Mouse (Mus musculus) C3H10T1/2 (cell line): ENCODE measurements around the gene Gm9573. TPM values are rescaled to one million over a fixed set of nuclear protein-coding genes. Genes with fewer than 3 reads are reported as not detected.

ENCODE experiments used
- polyA plus RNA-seq, 2 experiments: library from polyadenylated mRNA; unstranded; fragments of >200 nt; fragmentation: generic; extraction: Trizol; gene quantifications; one replicate each; pipeline ENCODE4 v1.2.1; 2012; ENCODE audit warnings: missing spikeins in 2 of 2

Gene Gm9573
- not detected for polyA plus RNA-seq

DNA sequence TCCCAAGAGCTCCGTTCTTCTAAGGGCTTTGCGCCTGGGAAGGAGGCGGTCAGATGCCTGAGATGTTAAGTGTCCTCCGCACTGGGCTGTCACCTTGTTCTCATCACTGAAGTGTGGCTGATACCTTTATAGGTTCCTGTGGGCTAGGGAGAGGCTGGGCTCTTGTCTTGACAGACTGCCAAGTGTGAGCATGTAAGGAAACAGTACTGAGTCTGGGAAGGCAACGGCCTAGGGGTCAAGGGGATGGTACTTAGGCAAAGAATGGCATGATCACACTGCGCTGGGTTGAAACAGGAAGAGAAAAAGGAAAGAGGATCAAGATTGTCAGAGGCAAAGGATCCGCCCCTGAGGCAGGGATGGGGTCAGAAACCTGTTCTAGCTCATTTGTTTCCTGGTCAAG lies at the start of gene Gm9573:
Gene Gm9573, minus strand, starts transcription at position 101 of the 400 bp plus-strand sequence.

DNA sequence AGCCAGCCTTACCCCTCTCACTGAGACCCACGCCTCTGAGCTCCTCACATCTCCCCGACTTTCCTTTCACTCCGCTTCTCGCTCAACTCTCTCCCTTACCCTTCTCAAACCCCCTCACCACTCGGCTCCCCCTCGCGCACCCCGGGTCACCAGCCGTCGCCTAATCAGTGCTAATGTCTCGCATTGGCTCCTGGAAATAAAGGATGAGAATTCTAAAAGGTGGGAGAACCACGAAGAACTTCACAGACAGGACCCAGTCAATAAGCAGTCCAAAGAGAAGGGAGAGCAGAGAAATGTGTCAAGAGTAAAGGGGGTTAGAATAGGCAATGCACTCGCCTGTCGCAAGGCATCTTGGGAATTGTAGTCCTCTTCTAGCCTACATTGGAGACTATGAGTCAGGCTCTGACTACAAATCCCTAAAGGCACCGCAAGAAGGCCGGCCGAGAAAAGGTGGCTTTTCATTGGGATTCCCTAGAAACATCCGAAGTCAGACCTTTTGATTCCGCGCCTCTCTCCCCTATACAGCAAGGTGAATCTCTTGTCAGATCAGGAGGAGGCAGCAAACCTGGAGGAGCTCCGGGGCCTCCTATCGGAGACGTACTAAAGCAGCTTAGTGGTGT lies 47.1 kb upstream of the Gm9573 start, which contains the start of gene Gtf2h4:
Gene Gtf2h4, minus strand, starts transcription at position 324 of the 620 bp plus-strand sequence.

DNA sequence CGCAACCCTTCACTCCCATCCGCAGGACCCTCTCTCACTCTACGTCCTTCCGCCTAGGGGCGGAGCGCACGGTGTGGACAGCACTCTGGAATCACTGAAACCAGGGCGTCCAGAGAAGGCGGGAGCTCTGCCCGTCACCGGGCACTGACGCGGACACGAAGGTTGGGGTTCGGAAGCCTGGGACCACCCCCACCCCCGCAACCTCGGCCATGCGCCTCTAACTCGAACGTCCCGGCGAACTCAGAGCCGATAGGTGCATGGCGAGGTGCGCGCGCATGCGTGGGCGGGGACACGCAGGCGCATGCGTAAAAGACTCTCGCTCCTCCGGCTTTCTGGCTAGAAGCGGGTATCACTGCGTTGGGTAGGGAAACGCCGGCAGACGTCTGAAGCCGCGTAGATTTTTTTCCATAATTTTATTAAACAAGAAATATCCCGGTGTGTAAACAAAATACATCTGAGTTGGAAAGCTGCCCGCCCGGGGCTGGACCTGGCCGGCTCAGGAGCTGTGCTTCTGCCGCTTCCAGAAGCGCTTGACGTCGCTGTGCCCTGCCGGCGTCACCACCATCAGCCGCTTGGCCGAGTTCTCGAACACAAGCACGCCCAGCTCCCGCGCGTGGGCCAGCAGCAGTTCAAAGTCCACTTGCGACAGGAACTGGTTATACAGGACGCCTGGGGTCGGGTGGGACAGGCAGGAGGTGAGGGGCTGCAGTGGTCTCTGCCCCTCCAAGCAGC lies 41.1 kb upstream of the Gm9573 start, which contains the start of gene Vars2:
Gene Vars2, minus strand, starts transcription at position 259 of the 732 bp plus-strand sequence.

DNA sequence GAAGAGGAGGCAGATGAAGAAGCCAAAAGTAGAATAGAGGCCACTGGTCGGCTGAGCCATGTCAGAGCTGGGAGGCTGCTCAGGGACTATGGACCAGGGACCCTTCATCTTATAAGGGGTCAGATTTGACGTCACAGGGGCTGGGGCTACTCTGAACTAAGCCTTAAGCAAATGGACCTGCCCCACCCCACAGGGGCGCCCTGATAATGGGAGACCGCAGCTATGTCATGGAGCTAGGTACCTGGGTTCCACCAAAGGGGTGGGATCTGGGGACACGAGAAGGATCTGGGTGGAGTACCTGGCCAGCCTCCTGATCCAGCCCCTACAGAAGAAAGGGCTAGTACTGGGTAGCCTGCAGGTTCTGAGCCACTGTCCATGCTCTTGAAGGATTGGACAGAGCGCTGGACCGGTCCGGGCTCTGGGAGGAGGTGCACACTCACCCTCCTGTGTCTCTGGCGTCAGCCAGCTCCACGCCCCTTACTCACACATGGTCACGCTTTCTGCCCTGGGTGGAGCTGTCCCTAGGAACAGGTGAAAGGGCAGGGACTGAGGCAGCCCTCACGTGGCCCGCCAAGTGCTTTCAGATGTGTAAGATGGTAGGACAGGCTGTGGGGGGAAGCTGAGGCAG lies 17.3 kb upstream of the Gm9573 start, which contains the start of gene Mucl3:
Gene Mucl3, minus strand, starts transcription at position 87 of the 628 bp plus-strand sequence.

DNA sequence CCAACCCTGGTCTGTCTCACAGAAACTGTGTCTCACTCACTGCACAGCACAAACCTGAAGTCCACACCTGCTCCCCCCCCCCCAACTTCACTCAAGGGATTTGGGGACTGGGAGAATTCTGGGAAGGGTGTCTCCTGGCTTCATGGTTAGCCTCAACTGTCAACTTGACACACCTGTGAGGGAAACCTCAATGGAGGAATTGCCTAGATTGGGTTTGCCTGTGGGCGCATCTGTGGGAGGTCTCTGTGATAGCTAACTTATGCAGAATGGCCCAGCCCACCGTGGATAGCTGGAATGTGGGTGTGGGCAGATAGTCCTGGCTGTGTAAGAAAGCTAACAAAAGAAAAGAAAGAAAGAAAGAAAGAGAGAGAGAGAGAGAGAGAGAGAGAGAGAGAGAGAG lies 25.2 kb downstream of the Gm9573 start, which contains the start of gene Sfta2:
Gene Sfta2, plus strand, starts transcription at position 301 of the 400 bp plus-strand sequence.

Other genes starting within 250 kb of the Gm9573 start
- gene H2-Q4, start 247.0 kb downstream of the Gm9573 start, polyA plus RNA-seq, result 10 to 100 TPM in 1 of 2 experiments, under 1 TPM in 1; 0.61 to 14.6 TPM
- gene H2-Q6, start 201.8 kb downstream of the Gm9573 start, polyA plus RNA-seq, result under 1 TPM in 1 of 2 experiments, not detected in 1; 0.05 TPM
- under 1 TPM; 0.05 to 0.31 TPM for gene H2-Q7, start 187.5 kb downstream of the Gm9573 start, polyA plus RNA-seq
- under 1 TPM in 1 of 2 experiments, not detected in 1; 0.01 TPM for gene H2-Q10, start 156.5 kb downstream of the Gm9573 start, polyA plus RNA-seq
- gene Pou5f1, start 120.6 kb downstream of the Gm9573 start, polyA plus RNA-seq, result not detected
- gene Tcf19, start 109.8 kb downstream of the Gm9573 start, polyA plus RNA-seq, result 10 to 100 TPM; 50.1 to 69.1 TPM
- gene Cchcr1, start 109.5 kb downstream of the Gm9573 start, polyA plus RNA-seq, result 10 to 100 TPM; 22.4 to 23.7 TPM
- under 1 TPM; 0.05 to 0.59 TPM for gene Psors1c2, start 93.4 kb downstream of the Gm9573 start, polyA plus RNA-seq
- gene Cdsn, start 74.5 kb downstream of the Gm9573 start, polyA plus RNA-seq, result 10 to 100 TPM in 1 of 2 experiments, 1 to 10 TPM in 1; 4.7 to 32.6 TPM
- not detected for gene 2300002M23Rik, start 59.2 kb downstream of the Gm9573 start, polyA plus RNA-seq
- not detected for gene Sfta2, start 25.1 kb downstream of the Gm9573 start, polyA plus RNA-seq
- gene Mucl3, start 17.1 kb upstream of the Gm9573 start, polyA plus RNA-seq, result under 1 TPM in 1 of 2 experiments, not detected in 1; 0.01 TPM
- gene Vars2, start 41.0 kb upstream of the Gm9573 start, polyA plus RNA-seq, result 10 to 100 TPM; 10.3 to 17.1 TPM
- gene Gtf2h4, start 47.1 kb upstream of the Gm9573 start, polyA plus RNA-seq, result 10 to 100 TPM; 37.3 to 43.3 TPM
- 10 to 100 TPM; 13.6 to 77.1 TPM for gene Ddr1, start 78.0 kb upstream of the Gm9573 start, polyA plus RNA-seq
- gene Ier3, start 195.0 kb upstream of the Gm9573 start, polyA plus RNA-seq, result 10 to 100 TPM; 26.7 to 55.4 TPM
- 10 to 100 TPM; 40.2 to 78.8 TPM for gene Flot1, start 196.6 kb upstream of the Gm9573 start, polyA plus RNA-seq
- gene Tubb5, start 211.7 kb upstream of the Gm9573 start, polyA plus RNA-seq, result 1,000 to 10,000 TPM; 1,640 to 1,875 TPM
- 10 to 100 TPM in 1 of 2 experiments, 1 to 10 TPM in 1; 2.4 to 13.5 TPM for gene Mdc1, start 214.9 kb upstream of the Gm9573 start, polyA plus RNA-seq
- 10 to 100 TPM; 24.6 to 60.0 TPM for gene Nrm, start 234.7 kb upstream of the Gm9573 start, polyA plus RNA-seq
- gene Ppp1r18, start 239.0 kb upstream of the Gm9573 start, polyA plus RNA-seq, result 10 to 100 TPM; 72.4 to 92.4 TPM